Mouse (Mus musculus) heart, postnatal 25 days (tissue): Measurements from ENCODE around the gene Rab24. TPM values are rescaled to one million over a fixed set of nuclear protein-coding genes. Genes with fewer than 3 reads are reported as not detected.

Source experiments
- DNase-seq: peaks from one replicate; pipeline ENCODE4 v3.0.0; 2022; ENCODE audit warnings: low spot score
- intact Hi-C: fragments of 180-260 bp; cut with DNase I; formaldehyde crosslinking; loops from one replicate; pipeline ENCODE4 v1.15.1; 2025
- total RNA-seq, 2 experiments: library from RNA; stranded (reverse); gene quantifications; 2 replicates each; pipeline ENCODE4 v1.2.3; 2021

Rab24 gene
- total RNA-seq, 2 experiments from 2014 or later, result 36.6 to 37.0 TPM

DNA sequence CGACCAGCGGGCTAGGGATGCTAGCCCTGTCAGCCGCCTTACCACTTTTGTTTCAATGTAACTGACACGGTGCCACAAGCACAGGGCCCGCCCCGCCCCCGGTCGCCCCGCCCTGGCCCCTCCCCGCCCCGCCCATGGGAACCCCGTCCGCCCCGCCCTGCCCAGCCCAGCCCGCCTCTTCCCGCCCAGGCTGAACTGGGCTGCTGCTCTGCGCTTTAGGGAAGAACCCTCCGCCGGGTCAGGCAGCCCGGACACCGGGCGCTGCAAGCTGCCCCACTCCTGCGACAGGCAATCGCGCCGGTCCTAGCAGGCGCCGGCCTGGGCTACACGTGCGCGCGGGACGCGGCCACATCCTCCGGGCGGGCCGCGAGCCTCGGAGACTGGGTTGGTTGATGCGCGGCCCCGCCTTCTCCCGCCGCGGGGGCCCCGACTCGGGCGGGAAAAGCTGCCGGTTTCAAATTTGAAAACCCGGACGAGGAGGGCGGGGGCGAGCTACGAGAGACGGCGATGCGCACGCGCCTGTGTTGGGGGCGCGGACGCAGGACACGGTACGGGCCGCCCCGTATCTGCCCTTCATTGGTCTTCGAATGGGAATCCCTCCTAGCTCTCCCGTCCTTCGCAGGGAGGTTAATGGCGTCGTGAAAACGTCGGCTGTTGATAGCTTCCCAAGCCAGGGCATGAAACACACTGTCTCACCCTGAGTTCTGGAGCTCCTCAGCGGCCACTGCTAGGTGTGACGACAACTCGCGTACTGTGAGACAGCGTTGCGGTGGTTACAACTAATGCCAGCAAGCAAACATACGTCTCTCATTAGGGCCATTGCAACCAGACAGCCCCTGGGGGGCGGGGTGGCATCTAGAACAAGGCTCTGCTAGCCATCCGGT, 8.2 kb upstream of the Rab24 start, which contains the start of gene Mxd3:
Mxd3 (minus strand) TSS at position 141 of the 884 bp plus-strand sequence.
- DNase-seq, result peak; percentile 71
- intact Hi-C loops, result no loop called here

GRCm38 (mm10) chr13:55329109-55329682, 7.5 kb upstream of the Rab24 start:
- no peak for DNase-seq
- intact Hi-C loops, result no loop called here

- no peak for DNase-seq
- intact Hi-C loops, result no loop called here
These were observed 6.9 kb upstream of the Rab24 start for GRCm38 (mm10) chr13:55328641-55329040.

DNA sequence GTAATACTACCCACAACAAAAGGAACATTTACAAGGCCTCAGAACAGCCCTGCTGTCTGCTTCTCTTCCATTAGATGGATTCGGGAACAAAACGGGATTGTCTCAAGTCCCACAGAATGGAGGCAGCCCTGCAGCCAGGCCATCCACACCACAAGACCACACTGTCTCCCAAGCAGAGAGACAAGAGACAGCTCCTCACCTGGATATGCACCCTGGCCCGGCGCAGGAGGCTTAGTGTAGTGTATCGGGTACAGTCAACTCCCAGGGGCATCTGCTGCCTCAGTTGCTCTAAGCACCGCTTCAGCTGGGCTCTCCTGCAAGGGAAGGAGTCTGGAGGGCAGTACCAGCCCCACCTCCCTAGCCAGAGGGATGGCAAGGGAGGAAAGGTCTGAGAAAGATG, 6.4 kb upstream of the Rab24 start:
- intact Hi-C loops, result no loop called here

GRCm38 (mm10) chr13:55327633-55328032, 5.9 kb upstream of the Rab24 start:
- intact Hi-C loops, result no loop called here
- peak; percentile 76 for DNase-seq

More for the DNA sequence above, 6.4 kb upstream of the Rab24 start:
- DNase-seq, result no peak

GRCm38 (mm10) chr13:55327169-55327568, 5.4 kb upstream of the Rab24 start:
- intact Hi-C loops, result no loop called here
- no peak for DNase-seq

DNA sequence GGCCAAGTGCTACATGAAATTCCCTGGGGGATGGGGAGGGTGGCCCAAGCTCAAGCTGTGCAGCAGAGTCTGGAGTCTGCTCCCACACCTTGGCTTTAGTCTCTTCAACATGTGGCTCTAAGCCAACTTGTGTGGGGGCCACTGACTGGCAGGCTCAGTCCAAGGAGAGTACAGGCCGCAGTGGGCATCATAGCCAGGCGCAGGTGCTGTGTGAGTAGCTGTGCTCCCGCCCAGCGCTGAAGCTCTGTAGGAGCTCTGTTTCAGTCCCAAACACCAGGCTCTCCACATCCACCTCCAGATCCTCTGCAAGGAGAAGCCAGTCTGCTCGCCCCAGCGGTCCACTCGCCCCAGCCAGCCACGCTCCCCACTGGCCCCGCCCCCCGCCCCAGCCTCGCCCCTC, 3.9 kb upstream of the Rab24 start:
- intact Hi-C loops, result no loop called here
- DNase-seq, result no peak

GRCm38 (mm10) chr13:55322130-55322825, 532 bp upstream of the Rab24 start:
- DNase-seq, result no peak

DNA sequence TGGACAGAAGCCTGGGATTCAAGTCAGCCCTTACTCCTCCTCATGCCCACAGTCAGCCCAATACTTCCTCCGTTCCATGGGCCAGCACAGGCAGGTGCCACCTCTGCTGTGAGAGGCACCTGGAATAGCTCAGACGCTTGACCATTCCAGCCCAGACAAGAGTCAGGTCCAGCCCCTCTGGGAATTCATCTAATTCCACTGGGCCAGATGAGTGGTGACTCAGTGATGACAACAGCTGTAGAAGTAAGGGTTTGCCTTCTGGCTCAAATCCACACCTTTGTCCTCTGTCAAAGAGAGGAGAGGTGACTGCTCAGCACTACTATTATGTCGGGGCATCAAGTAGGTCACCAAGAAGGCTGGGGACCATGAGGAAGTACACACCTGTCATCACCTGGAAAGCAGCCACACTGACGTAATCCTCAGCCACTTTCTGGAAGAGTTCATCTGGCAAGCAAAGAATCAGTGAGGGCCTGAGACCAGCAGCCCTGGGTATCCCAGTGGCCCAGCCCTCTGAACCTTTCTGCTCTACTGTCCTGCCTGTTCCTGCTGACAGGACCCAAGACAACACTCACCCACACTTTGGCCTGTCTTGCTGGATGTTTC, 1.7 kb downstream of the Rab24 start, which contains the start of gene Prelid1:
Prelid1 (plus strand) TSS at position 570 of the 603 bp plus-strand sequence.
- intact Hi-C loops, result no loop called here
- no peak for DNase-seq

More at GRCm38 (mm10) chr13:55322130-55322825, 532 bp upstream of the Rab24 start:
- intact Hi-C loops, result no loop called here

GRCm38 (mm10) chr13:55318351-55318750, 3.4 kb downstream of the Rab24 start:
- DNase-seq, result no peak
- intact Hi-C loops, result no loop called here

DNA sequence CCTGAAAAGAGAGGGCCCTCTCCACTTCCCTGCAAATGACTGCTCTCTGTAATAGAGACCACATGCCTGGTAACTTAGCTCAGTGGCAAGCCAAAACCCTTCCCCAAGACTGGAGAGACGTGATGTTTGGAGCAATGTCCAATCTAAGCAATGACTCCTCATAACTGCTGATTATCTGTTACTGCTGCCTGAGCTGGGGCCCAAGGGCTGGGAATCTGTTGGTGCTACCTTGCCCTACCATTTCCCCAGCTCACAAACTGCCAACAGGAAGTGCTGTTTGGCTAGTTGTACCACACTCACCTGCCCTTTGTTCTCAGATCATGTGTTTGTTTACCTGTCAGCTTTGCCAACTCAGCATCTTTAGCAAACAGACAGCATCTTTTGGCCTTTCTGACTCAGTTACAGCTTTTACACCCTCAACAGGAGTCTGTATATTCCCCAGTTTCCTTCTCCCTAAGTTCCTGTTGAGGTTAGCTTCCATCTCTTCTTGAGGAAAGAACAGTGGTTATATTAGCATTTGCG, 6.8 kb downstream of the Rab24 start:
- DNase-seq, result no peak
- intact Hi-C loops, result no loop called here

- DNase-seq, result no peak
- intact Hi-C loops, result no loop called here
These were observed 8.7 kb downstream of the Rab24 start for GRCm38 (mm10) chr13:55313051-55313450.

GRCm38 (mm10) chr13:55312028-55312630, 9.6 kb downstream of the Rab24 start:
- intact Hi-C loops, result no loop called here
- no peak for DNase-seq

GRCm38 (mm10) chr13:55300913-55301312, 20.8 kb downstream of the Rab24 start:
- intact Hi-C loops, result no loop called here
- DNase-seq, result no peak

GRCm38 (mm10) chr13:55296760-55297159, 25.0 kb downstream of the Rab24 start:
- intact Hi-C loops, result no loop called here
- DNase-seq, result no peak

GRCm38 (mm10) chr13:55288854-55289253, 32.9 kb downstream of the Rab24 start:
- intact Hi-C loops, result no loop called here

GRCm38 (mm10) chr13:55277646-55278045, 44.1 kb downstream of the Rab24 start:
- DNase-seq, result no peak
- intact Hi-C loops, result no loop called here

More at GRCm38 (mm10) chr13:55288854-55289253, 32.9 kb downstream of the Rab24 start:
- DNase-seq, result no peak

DNA sequence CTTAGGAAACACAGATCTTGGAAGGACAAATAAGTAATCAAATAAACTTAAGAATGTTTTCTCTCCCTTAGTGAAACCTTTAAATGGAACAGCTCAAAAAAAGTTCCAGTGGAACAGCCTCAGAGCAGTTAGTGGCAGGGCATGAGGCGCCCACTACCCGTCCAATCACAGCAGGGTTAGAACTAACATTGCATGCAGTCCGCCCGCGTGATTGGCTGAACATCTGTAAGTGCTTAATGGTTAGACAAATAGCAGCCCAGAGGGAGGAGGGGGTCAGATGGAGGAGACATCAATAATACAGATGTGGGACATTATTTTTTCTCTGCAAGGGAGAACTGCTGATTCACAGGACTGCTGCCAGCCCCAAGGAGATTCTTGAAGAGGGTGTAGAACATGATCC, 44.5 kb downstream of the Rab24 start:
- intact Hi-C loops, result no loop called here

More for the DNA sequence above, 44.5 kb downstream of the Rab24 start:
- no peak for DNase-seq
